27 mouse cellular contexts compared by ENCODE assay signal in the genomic region with DNA sequence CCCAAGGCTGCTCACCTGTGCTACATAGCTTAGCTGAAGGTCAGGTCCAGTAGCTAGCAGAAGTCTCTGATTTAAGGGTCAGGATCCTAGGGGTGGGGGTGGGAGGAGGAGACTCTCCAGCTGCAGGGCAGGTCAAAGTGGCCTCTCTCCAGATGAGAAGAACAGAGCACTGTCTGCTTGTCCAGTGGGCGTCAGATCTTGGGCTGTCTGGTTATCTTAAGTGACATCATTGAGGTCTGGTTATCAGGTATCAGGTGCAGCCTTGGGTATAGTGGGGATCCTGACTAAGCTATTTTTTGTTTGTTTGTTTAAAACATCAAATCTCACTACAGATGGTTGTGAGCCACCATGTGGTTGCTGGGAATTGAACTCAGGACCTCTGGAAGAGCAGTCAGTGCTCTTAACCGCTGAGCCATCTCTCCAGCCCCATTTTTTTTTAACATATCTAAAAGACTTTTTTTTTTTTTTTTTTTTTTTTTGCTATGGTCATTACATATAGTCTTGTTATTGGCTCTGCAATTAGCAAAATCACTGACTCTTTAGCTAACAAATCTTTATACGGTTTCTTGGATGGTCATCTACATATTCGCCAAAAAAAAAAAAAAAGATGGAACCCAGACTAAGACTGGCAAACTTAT. TPM values are rescaled to one million over a fixed set of nuclear protein-coding genes. Genes with fewer than 3 reads are reported as not detected.
DNase-seq lines count a peak whose midpoint lies in the region; ATAC-seq and TF ChIP-seq lines count a peak whose summit lies in the region.
"Had no signal": no experiment of that assay in that cellular context is flagged by ENCODE, and none has a peak within 500 bp of the region (broad histone marks: within the 10 kb centered on the region; RNA-seq: fewer than 3 reads in every experiment).

No protein-coding gene starts in this region.

- no peaks in the 10 kb centered on the region for H3K36me3 ChIP-seq in heart, embryonic 11.5 days (ENCODE audit: control insufficient read depth, insufficient read depth, low read length)
- H3K36me3 ChIP-seq in ES-Bruce4 (ENCODE audit: control insufficient read depth, insufficient read depth, low read length, poor library complexity, severe bottlenecking): peaks cover 5% of the 10 kb centered on the region
- no peaks in the 10 kb centered on the region for H3K36me3 ChIP-seq in midbrain, embryonic 15.5 days (replicated peaks)
- H3K36me3 ChIP-seq: embryonic facial prominence, embryonic 10.5 days; embryonic facial prominence, embryonic 13.5 days; forebrain, embryonic 12.5 days; forebrain, embryonic 15.5 days; heart, embryonic 10.5 days; hindbrain, embryonic 13.5 days had no signal

- no peak for ATAC-seq in heart, embryonic 11.5 days (replicated peaks; ENCODE audit: insufficient number of reproducible peaks, low FRiP score, low TSS enrichment)
- ATAC-seq in midbrain, embryonic 15.5 days (replicated peaks): no peak
- ATAC-seq: activated CD4-positive, CD25-positive, alpha-beta regulatory T cell, adult 4 months; forebrain, embryonic 15.5 days; hindbrain, embryonic 16.5 days; inflammation-experienced regulatory T-cells, adult 6 months; intestine, embryonic 16.5 days had no signal

- H3K9ac ChIP-seq in heart, embryonic 11.5 days (ENCODE audit: low read depth, low read length): no peak overlapping the region
- H3K9ac ChIP-seq in ES-Bruce4 (ENCODE audit: low read depth, poor library complexity, severe bottlenecking): peak overlapping the region; percentile 96; the same call in 1 of the 2 replicates
- no peak overlapping the region for H3K9ac ChIP-seq in midbrain, embryonic 15.5 days
- H3K9ac ChIP-seq: forebrain, embryonic 12.5 days; forebrain, embryonic 15.5 days; hindbrain, embryonic 13.5 days had no signal

- H3K9me3 ChIP-seq in heart, embryonic 11.5 days (replicated peaks; ENCODE audit: control insufficient read depth, low read length): no peaks in the 10 kb centered on the region
- H3K9me3 ChIP-seq in ES-Bruce4 (replicated peaks; ENCODE audit: control insufficient read depth, insufficient read depth, low read length, poor library complexity, severe bottlenecking): no peaks in the 10 kb centered on the region
- H3K9me3 ChIP-seq in midbrain, embryonic 15.5 days: no peaks in the 10 kb centered on the region
- H3K9me3 ChIP-seq: embryonic facial prominence, embryonic 10.5 days; embryonic facial prominence, embryonic 13.5 days; forebrain, embryonic 12.5 days; forebrain, embryonic 15.5 days; heart, embryonic 10.5 days; hindbrain, embryonic 13.5 days had no signal

- peak; percentile 75 for DNase-seq in heart, adult 11 months
- DNase-seq in CD4-positive helper T cell, adult 2 months (ENCODE audit: low read depth, low spot score): peak; percentile 39
- peak; percentile 29 for DNase-seq in induced T-regulatory cell, adult 2 months (ENCODE audit: low read depth)
- no peak for DNase-seq in adipocyte (ENCODE audit: low spot score)
- DNase-seq in adrenal gland, adult (ENCODE audit: inconsistent age in 2 of 2, low spot score in 1 of 2): no peak
- DNase-seq: adrenal gland, adult 2 months; adrenal gland, postnatal 25 days; cerebellum, postnatal 36 days; embryo, embryonic 11 days; gastrocnemius, adult 2 months; gastrocnemius, postnatal 14 days; heart, adult 2 months; kidney, adult 18-20 months had no signal

- WGBS in heart, embryonic 11.5 days (ENCODE audit: insufficient replicate concordance): 83% methylated on average over 4 of the region's 4 CpGs
- whole genome bisulfite sequencing in midbrain, embryonic 15.5 days: 89% methylated on average over 4 of the region's 4 CpGs

- TF ChIP-seq POLR2A in ES-Bruce4 (IDR thresholded peaks at IDR 0.05; ENCODE audit: insufficient read depth, low read length): no peak

- peaks cover 14% of the 10 kb centered on the region for H3K4me1 ChIP-seq in heart, embryonic 11.5 days (ENCODE audit: control insufficient read depth, insufficient read depth, low read length)
- H3K4me1 ChIP-seq in ES-Bruce4 (ENCODE audit: control insufficient read depth, insufficient read depth, low read length): no peaks in the 10 kb centered on the region
- peaks cover 28% of the 10 kb centered on the region for H3K4me1 ChIP-seq in midbrain, embryonic 15.5 days

- no peak overlapping the region for H3K27ac ChIP-seq in heart, embryonic 11.5 days (ENCODE audit: low read depth, low read length)
- peak overlapping the region; percentile 17 for H3K27ac ChIP-seq in ES-Bruce4 (ENCODE audit: insufficient read depth, low read length)
- H3K27ac ChIP-seq in midbrain, embryonic 15.5 days: no peak overlapping the region
- H3K27ac ChIP-seq: forebrain, embryonic 12.5 days; hindbrain, embryonic 13.5 days had no signal

- H3K4me3 ChIP-seq in heart, embryonic 11.5 days (ENCODE audit: low read depth, low read length): no peak overlapping the region
- H3K4me3 ChIP-seq in ES-Bruce4 (ENCODE audit: low read depth, low read length): no peak overlapping the region
- H3K4me3 ChIP-seq in midbrain, embryonic 15.5 days: no peak overlapping the region
- H3K4me3 ChIP-seq: erythroblast, embryonic 14.5 days; forebrain, embryonic 12.5 days; forebrain, embryonic 15.5 days; heart, adult 2 months; hindbrain, embryonic 13.5 days had no signal

- no peak for TF ChIP-seq EP300 in ES-Bruce4 (IDR thresholded peaks at IDR 0.05; ENCODE audit: insufficient read depth, low read depth, low read length)

- H3K4me2 ChIP-seq in heart, embryonic 11.5 days: no peak overlapping the region
- H3K4me2 ChIP-seq in midbrain, embryonic 15.5 days: no peak overlapping the region

- no peaks in the 10 kb centered on the region for H3K27me3 ChIP-seq in heart, embryonic 11.5 days (ENCODE audit: control insufficient read depth, insufficient read depth, low read length)
- no peaks in the 10 kb centered on the region for H3K27me3 ChIP-seq in ES-Bruce4 (ENCODE audit: control insufficient read depth, insufficient read depth, low read length, poor library complexity, severe bottlenecking)
- H3K27me3 ChIP-seq in midbrain, embryonic 15.5 days (replicated peaks): peaks cover 11% of the 10 kb centered on the region; the same call in 1 of the 2 replicates

- TF ChIP-seq CTCF in ES-Bruce4 (IDR thresholded peaks at IDR 0.05; ENCODE audit: low read depth, low read length): no peak

RNA-seq across cellular contexts. Expression of a gene that starts 1.9 kb away (rescaled TPM):
- polyA plus RNA-seq in heart, embryonic 11.5 days (2014; fragmentation: Nextera tagmentation; extraction: Ambion mirVana): 6.0 and 8.0 TPM in 2 replicates
- 21.9 and 26.5 TPM in 2 replicates for polyA plus RNA-seq in ES-Bruce4 (2011; ENCODE audit: insufficient read depth, insufficient read length, low read depth, missing spikeins)
- 5.2 and 5.8 TPM in 2 replicates for polyA plus RNA-seq in midbrain, embryonic 15.5 days (2015; fragmentation: Nextera tagmentation; extraction: Ambion mirVana)

RNA-seq across cellular contexts. Expression of a gene that starts 40.2 kb away (rescaled TPM):
- polyA plus RNA-seq in heart, embryonic 11.5 days (2014; fragmentation: Nextera tagmentation; extraction: Ambion mirVana): 53.9 and 56.9 TPM in 2 replicates
- polyA plus RNA-seq in ES-Bruce4 (2011; ENCODE audit: insufficient read depth, insufficient read length, low read depth, missing spikeins): 109 and 113 TPM in 2 replicates
- 42.6 and 44.6 TPM in 2 replicates for polyA plus RNA-seq in midbrain, embryonic 15.5 days (2015; fragmentation: Nextera tagmentation; extraction: Ambion mirVana)

Comparison
In these comparisons a context has a peak if more than half of its experiments do, and no peak if none do; other contexts are left out.
1. DNase-seq: peak in heart, adult 11 months (single experiment), CD4-positive helper T cell, adult 2 months (single experiment) and induced T-regulatory cell, adult 2 months (single experiment); none in adipocyte (single experiment) and adrenal gland, adult (0 of 2).